Mouse (Mus musculus) macrophage (primary cell): Measurements from ENCODE around the gene Myo7a. TPM values are rescaled to one million over a fixed set of nuclear protein-coding genes. Genes with fewer than 3 reads are reported as not detected.

Source experiments
- H3K27ac ChIP-seq: fragments of 350-480 bp; formaldehyde crosslinking; 2 replicates; pipeline ENCODE4 v1.9.0; 2021
- H3K36me3 ChIP-seq: fragments of 350-480 bp; formaldehyde crosslinking; 2 replicates; pipeline ENCODE4 v1.9.0; 2021; ENCODE audit errors: inconsistent target
- H3K4me3 ChIP-seq: fragments of 350-480 bp; formaldehyde crosslinking; 2 replicates; pipeline ENCODE4 v1.9.0; 2021; ENCODE audit errors: inconsistent target
- H3K79me2 ChIP-seq: fragments of 350-480 bp; formaldehyde crosslinking; 2 replicates; pipeline ENCODE4 v1.9.0; 2021; ENCODE audit errors: inconsistent target
- WGBS: methylation state at CpG from one replicate; pipeline ENCODE4 v1.1.7; 2026; ENCODE audit warnings: inconsistent platforms; ENCODE audit not compliant: missing documents; 5-methylcytosine and 5-hydroxymethylcytosine counted together
- polyA plus RNA-seq: library from polyadenylated mRNA; stranded (reverse); fragments of 250-400 nt; gene quantifications from 3 replicates; pipeline ENCODE4 v1.2.4, GENCODE M21; 2018; ENCODE audit warnings: inconsistent platforms

The Myo7a gene
- polyA plus RNA-seq, 1 experiment from 2014 or later = 19.5 TPM

DNA sequence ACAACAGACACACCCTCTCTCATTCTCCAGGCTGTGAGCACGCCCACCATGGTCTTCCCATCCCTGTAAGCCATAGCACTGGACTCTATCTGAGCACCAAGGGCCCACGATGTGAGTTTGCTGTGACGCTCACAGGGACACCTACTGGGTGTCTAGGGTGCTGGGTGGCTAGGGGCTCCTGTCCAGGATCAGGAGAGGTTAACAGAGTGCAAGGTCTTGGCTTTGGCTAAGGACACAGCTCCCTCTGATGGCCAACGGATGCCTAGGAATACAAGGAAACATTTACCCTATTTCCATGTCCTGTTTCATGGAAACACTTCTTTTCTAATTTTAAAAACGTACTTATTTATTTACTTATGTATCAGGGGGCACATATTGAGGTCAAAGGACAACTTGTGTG is 31.2 kb upstream of the Myo7a start:
- H3K79me2 ChIP-seq = no peaks in the 10 kb centered on the region
- H3K36me3 ChIP-seq = no peaks in the 10 kb centered on the region
- WGBS = 80% methylated on average over 4 of the region's 5 CpGs
- H3K4me3 ChIP-seq = no peak overlapping the region
- H3K27ac ChIP-seq = no peak overlapping the region

DNA sequence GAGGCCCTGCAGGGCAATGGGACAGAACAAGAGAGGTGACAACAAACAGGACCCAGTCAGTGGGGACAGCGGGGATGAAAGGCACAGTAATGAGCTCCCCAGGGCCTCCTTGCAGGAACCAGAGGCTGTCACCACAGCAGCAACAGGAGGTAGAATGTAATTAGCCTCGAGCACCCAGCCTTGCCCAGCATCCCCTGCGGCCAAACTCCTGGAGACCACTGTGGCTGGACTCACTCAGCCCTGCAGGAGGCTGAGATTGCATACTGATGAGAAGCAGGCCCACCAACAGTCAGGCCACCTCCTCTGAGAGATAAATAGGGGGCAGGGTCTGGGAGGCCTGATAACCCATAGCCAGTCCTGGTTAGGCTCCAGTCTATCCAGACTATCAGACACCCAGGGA is 30.5 kb upstream of the Myo7a start:
- no peak overlapping the region for H3K27ac ChIP-seq
- no peaks in the 10 kb centered on the region for H3K36me3 ChIP-seq
- H3K4me3 ChIP-seq = no peak overlapping the region
- 89% methylated on average over 3 of the region's 3 CpGs for WGBS
- H3K79me2 ChIP-seq = no peaks in the 10 kb centered on the region

DNA sequence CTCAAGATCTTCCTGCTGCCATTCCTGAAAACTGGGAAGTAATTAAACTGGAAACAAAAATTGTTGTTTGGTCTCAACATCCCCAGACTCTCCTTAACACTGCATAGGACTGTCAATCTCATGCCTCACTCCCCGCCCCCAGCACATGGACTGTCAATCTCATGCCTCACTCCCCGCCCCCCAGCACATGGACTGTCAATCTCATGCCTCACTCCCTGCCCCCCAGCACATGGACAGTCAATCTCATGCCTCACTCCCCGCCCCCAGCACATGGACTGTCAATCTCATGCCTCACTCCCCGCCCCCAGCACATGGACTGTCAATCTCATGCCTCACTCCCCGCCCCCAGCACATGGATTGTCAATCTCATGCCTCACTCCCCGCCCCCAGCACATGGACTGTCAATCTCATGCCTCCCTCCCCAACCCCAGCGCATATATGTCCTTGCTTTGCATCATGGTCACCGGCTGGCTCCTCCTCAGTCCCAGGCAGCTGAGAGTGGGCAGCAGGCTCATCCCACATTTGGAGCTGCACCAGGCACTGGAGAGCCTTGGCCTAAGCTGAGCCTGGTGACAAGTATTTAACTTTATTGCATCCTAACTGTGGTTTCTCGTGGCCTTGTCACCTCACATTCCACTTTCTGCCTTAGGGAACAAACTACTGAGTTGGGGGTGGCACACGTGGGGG is 29.5 kb upstream of the Myo7a start:
- Histone ChIP-seq H3K36me3 (no peaks in the 10 kb centered on the region), H3K4me3 (no peak overlapping the region), H3K27ac (no peak overlapping the region), H3K79me2 (no peaks in the 10 kb centered on the region)
- 98% methylated on average over 9 of the region's 10 CpGs for WGBS

DNA sequence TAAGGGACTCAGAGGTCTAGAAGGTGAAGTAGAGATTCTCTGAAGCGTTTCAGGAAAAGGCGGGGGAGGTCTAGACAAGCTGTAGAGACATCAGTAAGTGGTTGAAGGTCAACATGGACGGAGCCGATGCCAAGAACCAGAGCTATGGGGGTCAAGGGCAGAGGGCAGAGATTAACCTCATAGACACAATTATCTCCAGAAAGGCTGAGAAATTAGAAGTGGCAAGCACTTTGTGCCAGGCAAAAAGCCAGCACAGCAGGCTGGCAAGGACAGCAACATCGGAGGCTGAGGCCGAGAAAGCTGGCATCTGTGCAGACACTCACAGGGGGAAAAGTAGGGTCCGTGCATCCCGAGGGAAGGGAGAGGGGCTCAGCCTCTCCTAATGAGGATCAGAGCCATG is 28.4 kb upstream of the Myo7a start:
- no peaks in the 10 kb centered on the region for H3K36me3 ChIP-seq
- WGBS = 93% methylated on average over 8 of the region's 8 CpGs
- H3K27ac ChIP-seq = no peak overlapping the region
- H3K4me3 ChIP-seq = no peak overlapping the region
- H3K79me2 ChIP-seq = no peaks in the 10 kb centered on the region

DNA sequence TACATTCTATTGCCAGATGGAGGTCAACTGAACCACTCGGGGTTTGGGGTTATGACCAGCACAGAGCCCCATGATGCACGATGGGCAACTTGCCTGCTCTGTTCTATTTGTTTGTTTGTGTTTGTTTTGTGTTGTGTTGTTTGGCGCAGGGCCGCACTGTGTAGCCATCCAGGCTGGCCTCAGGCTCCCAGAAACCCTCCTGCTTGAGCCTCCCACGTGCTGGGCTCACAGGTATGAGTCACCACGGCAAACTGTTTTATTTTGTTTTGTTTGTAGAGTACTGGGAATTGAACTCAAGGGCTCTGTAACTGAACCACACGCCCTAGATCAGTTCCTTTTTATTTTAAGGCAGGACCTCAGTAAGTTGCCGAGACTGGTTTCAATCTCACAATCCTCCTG is 27.1 kb upstream of the Myo7a start:
- no peak overlapping the region for H3K27ac ChIP-seq
- H3K36me3 ChIP-seq = no peaks in the 10 kb centered on the region
- H3K4me3 ChIP-seq = no peak overlapping the region
- 85% methylated on average over 8 of the region's 8 CpGs for WGBS
- no peaks in the 10 kb centered on the region for H3K79me2 ChIP-seq

DNA sequence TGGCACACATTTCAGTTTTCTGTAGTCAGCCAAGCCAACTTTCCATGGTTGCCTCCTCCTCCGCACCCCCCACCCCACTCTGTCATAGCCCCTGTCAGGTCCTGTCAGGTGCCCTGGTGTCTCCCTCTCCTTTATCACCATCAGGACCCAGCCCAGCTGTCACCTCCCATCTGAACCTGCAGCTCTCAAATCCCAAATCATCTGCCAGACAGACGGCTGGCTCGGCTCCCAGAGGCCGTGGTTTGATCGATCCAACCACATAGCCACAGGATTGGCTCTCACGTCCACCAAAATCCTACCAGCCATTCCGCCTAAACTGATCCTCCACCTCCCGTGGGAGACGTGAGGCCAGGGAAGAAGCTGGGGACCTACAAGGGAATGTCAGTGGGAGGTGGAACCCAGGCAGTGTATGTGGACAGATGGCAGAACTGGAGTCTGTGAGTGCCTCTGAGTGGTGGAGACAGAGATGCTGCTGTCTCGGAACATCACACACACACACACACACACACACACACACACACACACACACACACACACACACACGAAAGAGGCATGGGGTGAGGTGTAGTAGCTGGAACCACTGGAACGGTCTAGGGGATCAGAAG is 26.6 kb upstream of the Myo7a start:
- H3K79me2 ChIP-seq = no peaks in the 10 kb centered on the region
- no peaks in the 10 kb centered on the region for H3K36me3 ChIP-seq
- WGBS = 78% methylated on average over 8 of the region's 12 CpGs
- no peak overlapping the region for H3K27ac ChIP-seq
- no peak overlapping the region for H3K4me3 ChIP-seq

DNA sequence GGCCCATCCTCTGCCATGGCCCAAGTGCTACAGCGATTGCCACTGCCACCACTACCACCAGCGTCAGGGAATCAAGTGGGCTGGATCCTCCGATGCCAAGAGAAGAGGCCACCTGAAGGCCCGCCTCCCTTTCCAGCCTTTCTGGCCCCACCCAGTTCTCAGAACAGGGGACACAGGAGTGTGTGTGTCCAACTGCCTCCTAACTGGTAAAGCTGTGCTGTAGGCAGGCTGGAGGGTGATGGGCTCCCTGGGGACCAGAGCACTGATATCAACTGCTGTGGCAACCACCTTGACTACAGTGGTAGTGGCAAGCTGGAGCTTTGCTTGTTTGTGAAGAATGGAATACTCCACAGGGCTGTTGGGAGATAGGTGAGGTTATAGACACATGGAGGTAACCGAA is 26.1 kb upstream of the Myo7a start, which contains the start of gene Omp:
Gene Omp (minus strand): TSS at position 101 of the 400 bp plus-strand sequence.
- Histone ChIP-seq H3K27ac (no peak within 1 kb of the TSS), H3K79me2 (no peaks in the 10 kb centered on the region), H3K36me3 (no peaks in the 10 kb centered on the region), H3K4me3 (no peak within 1 kb of the TSS)
- 96% methylated on average over 5 of the region's 5 CpGs for WGBS

DNA sequence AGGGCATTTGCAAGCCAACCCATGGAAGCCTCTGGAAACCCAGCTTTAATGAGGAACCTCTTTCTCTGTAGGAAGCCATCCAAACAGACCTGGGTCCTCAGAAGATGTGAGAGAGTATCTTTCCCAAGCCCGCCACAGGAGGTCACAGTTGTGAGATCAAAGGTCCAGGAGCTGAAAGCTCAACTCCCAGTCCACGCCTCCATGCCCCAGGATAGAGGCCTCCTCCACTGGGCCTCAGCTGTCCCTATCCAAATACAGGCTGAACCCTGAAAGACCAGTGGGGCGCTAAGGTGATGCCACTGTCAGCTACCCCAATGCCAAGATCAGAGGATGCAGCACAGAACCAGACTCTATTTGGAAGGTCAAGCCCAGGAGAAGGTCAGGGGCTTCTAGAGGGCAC is 23.3 kb upstream of the Myo7a start:
- H3K36me3 ChIP-seq = no peaks in the 10 kb centered on the region
- no peaks in the 10 kb centered on the region for H3K79me2 ChIP-seq
- 89% methylated on average over 3 of the region's 3 CpGs for WGBS
- H3K27ac ChIP-seq = no peak overlapping the region
- H3K4me3 ChIP-seq = no peak overlapping the region

DNA sequence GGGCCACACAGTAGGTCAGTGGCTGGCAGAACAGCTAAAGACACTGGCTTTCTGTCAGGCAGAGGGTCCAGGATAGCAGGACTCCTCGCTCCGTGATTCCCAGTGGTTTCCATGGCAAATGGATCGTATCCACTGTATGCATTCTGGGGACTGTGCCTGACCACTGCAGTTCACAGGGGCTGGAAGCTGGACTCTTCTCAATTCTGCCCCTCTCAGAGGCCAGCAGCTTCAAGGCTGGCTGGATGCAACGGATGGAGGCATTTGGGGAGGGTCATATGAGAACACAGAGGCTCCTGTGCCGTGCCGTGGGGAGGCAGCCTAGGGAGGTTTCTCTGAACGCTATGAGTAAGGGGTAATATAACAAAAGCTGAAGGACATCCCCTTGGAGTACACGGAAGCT is 22.9 kb upstream of the Myo7a start:
- no peak overlapping the region for H3K27ac ChIP-seq
- no peaks in the 10 kb centered on the region for H3K79me2 ChIP-seq
- no peak overlapping the region for H3K4me3 ChIP-seq
- WGBS = 96% methylated on average over 8 of the region's 8 CpGs
- H3K36me3 ChIP-seq = no peaks in the 10 kb centered on the region

DNA sequence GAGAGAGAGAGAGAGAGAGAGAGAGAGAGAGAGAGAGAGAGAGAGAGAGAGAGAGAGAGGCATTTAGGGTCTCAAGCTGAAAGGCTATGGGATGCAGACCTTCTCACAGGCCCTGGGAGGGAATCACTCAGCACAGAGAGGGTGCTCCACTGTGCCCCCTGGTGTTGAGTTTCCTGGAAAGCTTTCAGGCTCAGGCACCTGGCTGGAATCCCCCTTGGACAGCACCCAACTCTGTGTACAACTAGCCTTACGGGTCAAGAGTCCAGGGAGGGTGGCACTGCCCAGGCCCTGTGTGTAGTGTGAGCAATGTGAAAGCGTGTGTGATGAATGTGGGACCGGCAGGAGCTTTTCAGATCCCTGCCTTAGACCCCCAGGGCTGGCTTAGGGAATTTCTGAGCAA is 21.9 kb upstream of the Myo7a start:
- no peak overlapping the region for H3K4me3 ChIP-seq
- H3K36me3 ChIP-seq = no peaks in the 10 kb centered on the region
- H3K27ac ChIP-seq = no peak overlapping the region
- 98% methylated on average over 3 of the region's 3 CpGs for WGBS
- no peaks in the 10 kb centered on the region for H3K79me2 ChIP-seq

DNA sequence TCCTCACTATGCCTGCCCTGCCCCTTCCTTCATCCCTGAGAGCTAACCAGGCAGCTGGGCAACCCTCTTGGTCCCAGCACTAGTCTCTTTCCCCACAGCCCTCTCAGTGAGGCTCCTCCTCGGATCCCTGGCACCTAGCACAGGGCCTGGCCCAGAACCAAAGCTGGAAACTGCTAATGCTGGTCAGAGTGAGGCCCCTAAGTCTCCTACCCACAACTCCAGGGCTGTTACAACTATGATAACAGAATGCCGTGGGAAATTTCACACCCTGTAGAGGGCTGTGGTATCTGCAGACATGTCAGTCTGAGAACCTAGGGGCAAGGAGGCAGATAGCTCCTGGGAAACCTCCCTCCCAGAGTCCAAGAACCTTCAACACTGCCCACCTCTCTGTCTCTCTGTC is 21.3 kb upstream of the Myo7a start:
- Histone ChIP-seq H3K27ac (no peak overlapping the region), H3K4me3 (no peak overlapping the region), H3K36me3 (no peaks in the 10 kb centered on the region), H3K79me2 (no peaks in the 10 kb centered on the region)
- 82% methylated on average over 2 of the region's 2 CpGs for WGBS

DNA sequence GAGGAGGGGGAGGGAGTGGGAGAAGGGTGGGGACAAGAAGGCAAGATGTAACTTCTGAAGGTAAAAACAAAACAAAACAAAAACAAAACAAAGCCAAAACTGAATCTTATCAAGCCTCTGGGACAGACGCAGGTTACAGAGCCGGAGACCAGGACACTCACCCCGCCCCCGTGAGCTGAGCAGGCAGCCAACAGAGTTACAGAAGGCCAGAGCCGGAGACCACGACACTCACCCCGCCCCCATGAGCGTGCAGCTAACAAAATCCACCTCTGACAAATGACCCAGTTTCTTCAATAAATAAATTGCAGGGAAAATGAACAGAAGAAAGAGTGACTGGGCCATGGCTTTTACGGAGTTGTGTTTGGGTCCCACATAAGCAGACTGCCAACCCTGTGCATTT is 19.9 kb upstream of the Myo7a start:
- 97% methylated on average over 6 of the region's 9 CpGs for WGBS
- no peaks in the 10 kb centered on the region for H3K36me3 ChIP-seq
- no peak overlapping the region for H3K27ac ChIP-seq
- H3K79me2 ChIP-seq = no peaks in the 10 kb centered on the region
- H3K4me3 ChIP-seq = no peak overlapping the region

DNA sequence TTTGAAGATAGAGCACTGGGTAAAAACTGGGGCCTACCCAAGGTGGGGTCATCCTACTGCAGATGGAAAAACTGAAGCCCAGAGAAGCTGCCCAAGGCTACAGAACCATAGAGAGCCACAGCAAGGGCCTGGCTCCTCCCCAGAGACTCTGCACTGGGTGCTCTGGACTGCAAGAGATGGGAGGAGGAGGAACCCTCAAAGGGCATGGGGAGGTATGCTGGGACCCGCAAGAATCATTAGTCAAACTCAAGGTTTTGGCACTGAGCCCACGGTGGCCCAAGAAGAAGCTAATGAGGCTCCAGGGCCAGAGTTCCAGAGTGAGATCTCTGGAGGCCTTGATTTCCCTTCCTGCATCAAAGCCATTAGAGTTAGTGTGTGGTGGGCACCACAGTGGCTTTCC is 18.7 kb upstream of the Myo7a start:
- WGBS = 93% methylated on average over 2 of the region's 2 CpGs
- H3K79me2 ChIP-seq = no peaks in the 10 kb centered on the region

DNA sequence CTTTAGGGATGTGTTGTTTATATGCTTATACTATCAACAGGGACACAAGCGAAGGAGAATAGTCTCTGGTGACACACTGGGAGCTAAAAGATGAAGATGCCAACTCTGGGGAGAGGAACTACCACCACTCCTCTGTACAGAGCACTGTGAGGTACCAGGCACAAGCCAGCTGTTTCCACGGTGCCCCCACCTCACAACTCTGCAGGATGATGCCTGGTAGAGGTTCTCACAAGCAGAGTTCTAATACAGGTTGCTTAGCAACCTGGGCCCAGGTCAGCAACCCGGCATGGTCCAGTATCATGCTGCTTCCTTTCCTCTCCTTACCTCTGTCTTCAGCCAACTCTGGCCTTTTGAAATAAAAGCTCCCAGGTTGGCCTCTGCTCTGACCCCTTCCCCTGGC is 18.3 kb upstream of the Myo7a start:
- H3K27ac ChIP-seq = no peak overlapping the region
- WGBS = 95% methylated on average over 3 of the region's 3 CpGs
- no peaks in the 10 kb centered on the region for H3K79me2 ChIP-seq
- H3K4me3 ChIP-seq = no peak overlapping the region
- H3K36me3 ChIP-seq = no peaks in the 10 kb centered on the region

More for the DNA sequence above, 18.7 kb upstream of the Myo7a start:
- Histone ChIP-seq H3K27ac (no peak overlapping the region), H3K4me3 (no peak overlapping the region), H3K36me3 (no peaks in the 10 kb centered on the region)

DNA sequence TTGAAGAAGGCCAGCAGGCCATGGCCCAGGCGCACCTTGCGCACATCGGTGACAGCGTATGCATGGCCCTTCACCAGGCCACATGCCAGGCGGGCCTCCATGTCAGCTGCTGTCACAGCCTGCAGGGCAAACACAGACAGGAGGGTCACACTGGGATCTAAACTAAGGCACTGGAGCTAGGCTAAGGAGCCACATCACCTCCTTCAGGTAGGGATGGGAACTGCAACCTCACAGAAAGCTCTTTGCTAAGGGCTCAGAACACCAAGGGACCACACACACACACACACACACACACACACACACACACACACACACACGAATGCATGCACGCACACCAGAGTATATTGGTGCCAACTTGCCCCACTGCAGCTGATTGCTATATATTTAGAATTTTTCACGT is 12.4 kb upstream of the Myo7a start:
- Histone ChIP-seq H3K27ac (no peak overlapping the region), H3K36me3 (no peaks in the 10 kb centered on the region), H3K79me2 (no peaks in the 10 kb centered on the region), H3K4me3 (no peak overlapping the region)
- WGBS = 91% methylated on average over 8 of the region's 8 CpGs

DNA sequence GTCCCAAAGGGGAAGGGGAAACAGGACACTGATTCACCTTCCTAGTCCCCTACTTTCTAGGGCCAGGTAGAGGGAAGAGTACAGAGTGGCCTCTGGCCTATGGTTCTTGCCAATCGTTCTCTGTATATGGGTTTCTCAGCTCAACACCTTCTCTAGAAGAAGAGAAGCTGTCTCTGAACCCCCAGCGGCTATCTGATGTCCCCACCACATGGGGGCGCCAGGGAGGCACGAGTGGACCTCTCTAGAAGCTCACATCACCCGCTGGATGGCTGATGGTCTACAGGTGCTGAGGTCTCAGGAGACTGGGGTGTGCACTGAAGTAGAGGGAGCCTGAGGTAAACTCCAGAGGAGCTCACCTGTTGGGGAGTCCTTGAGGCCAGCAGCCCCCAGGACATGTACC is 6.1 kb upstream of the Myo7a start:
- Histone ChIP-seq H3K4me3 (no peak overlapping the region), H3K79me2 (no peaks in the 10 kb centered on the region), H3K27ac (no peak overlapping the region), H3K36me3 (no peaks in the 10 kb centered on the region)
- WGBS = 51% methylated on average over 5 of the region's 5 CpGs
